Mouse (Mus musculus) midbrain, embryonic 14.5 days (tissue): Measurements from ENCODE around the gene Itga8. TPM values are rescaled to one million over a fixed set of nuclear protein-coding genes. Genes with fewer than 3 reads are reported as not detected.

Source experiments
- ATAC-seq: fragments of 200-750 bp; cut with Nextera tagmentation; 2 replicates; pipeline ENCODE4 v1.8.0; 2017; ENCODE audit warnings: moderate number of reproducible peaks, moderate library complexity; ENCODE audit not compliant: low FRiP score, low TSS enrichment
- DNase-seq: peaks from one replicate; pipeline ENCODE4 v3.0.0-alpha.2; 2015
- H3K27ac ChIP-seq: fragments of 300-500 bp; sonication (generic); replicated peaks from 2 replicates; pipeline ENCODE4 v1.5.1; 2014; ENCODE audit warnings: mild to moderate bottlenecking, low read depth, low read length, moderate library complexity
- H3K27me3 ChIP-seq: fragments of 300-500 bp; sonication (generic); 2 replicates; pipeline ENCODE4 v1.6.1; 2014; ENCODE audit warnings: low read length, control low read depth, mixed read lengths; ENCODE audit not compliant: control insufficient read depth, insufficient read depth
- H3K36me3 ChIP-seq: fragments of 300-500 bp; sonication (generic); 2 replicates; pipeline ENCODE4 v1.6.1; 2014; ENCODE audit warnings: low read length, control low read depth; ENCODE audit not compliant: control insufficient read depth, insufficient read depth
- H3K4me1 ChIP-seq: fragments of 300-500 bp; sonication (generic); 2 replicates; pipeline ENCODE4 v1.6.1; 2014; ENCODE audit warnings: mild to moderate bottlenecking, antibody characterized with exemption, low read length, control low read depth; ENCODE audit not compliant: control insufficient read depth, insufficient read depth
- H3K4me2 ChIP-seq: fragments of 300-500 bp; sonication (generic); 2 replicates; pipeline ENCODE4 v1.6.1; 2014; ENCODE audit warnings: mild to moderate bottlenecking, low read length, moderate library complexity
- H3K4me3 ChIP-seq: fragments of 300-500 bp; sonication (generic); replicated peaks from 2 replicates; pipeline ENCODE4 v1.5.1; 2014; ENCODE audit warnings: low read depth, low read length
- H3K9ac ChIP-seq: fragments of 300-500 bp; sonication (generic); replicated peaks from 2 replicates; pipeline ENCODE4 v1.6.1; 2014; ENCODE audit warnings: mild to moderate bottlenecking, low read length, moderate library complexity
- H3K9me3 ChIP-seq: fragments of 300-500 bp; sonication (generic); 2 replicates; pipeline ENCODE4 v1.6.1; 2016; ENCODE audit warnings: low read length, control low read depth, mixed read lengths; ENCODE audit not compliant: control insufficient read depth
- WGBS: fragments of 180-500 bp; shearing (Covaris S2); extraction: QIAGEN DNeasy Blood & Tissue Kit; methylation state at CpG from one replicate; pipeline ENCODE4 v1.1.7; 2014; 5-methylcytosine and 5-hydroxymethylcytosine counted together
- polyA plus RNA-seq: library from polyadenylated mRNA; unstranded; fragments of >200 nt; fragmentation: Nextera tagmentation; extraction: Ambion mirVana; gene quantifications from 2 replicates; pipeline ENCODE4 v1.2.1, GENCODE M21; 2014

Gene Itga8
- polyA plus RNA-seq, 1 experiment from 2014 or later = 2.1 TPM

- Histone ChIP-seq H3K36me3 (no peaks in the 10 kb centered on the region), H3K4me2 (no peak overlapping the region), H3K4me1 (no peaks in the 10 kb centered on the region), H3K9ac (no peak overlapping the region), H3K4me3 (no peak overlapping the region), H3K27ac (no peak overlapping the region), H3K9me3 (no peaks in the 10 kb centered on the region), H3K27me3 (no peaks in the 10 kb centered on the region)
- 91% methylated on average over 2 of the region's 2 CpGs for WGBS
- ATAC-seq = no peak
- DNase-seq = no peak
Observed at GRCm38 (mm10) chr2:12077266-12077891, 224.3 kb downstream of the Itga8 start.

DNA sequence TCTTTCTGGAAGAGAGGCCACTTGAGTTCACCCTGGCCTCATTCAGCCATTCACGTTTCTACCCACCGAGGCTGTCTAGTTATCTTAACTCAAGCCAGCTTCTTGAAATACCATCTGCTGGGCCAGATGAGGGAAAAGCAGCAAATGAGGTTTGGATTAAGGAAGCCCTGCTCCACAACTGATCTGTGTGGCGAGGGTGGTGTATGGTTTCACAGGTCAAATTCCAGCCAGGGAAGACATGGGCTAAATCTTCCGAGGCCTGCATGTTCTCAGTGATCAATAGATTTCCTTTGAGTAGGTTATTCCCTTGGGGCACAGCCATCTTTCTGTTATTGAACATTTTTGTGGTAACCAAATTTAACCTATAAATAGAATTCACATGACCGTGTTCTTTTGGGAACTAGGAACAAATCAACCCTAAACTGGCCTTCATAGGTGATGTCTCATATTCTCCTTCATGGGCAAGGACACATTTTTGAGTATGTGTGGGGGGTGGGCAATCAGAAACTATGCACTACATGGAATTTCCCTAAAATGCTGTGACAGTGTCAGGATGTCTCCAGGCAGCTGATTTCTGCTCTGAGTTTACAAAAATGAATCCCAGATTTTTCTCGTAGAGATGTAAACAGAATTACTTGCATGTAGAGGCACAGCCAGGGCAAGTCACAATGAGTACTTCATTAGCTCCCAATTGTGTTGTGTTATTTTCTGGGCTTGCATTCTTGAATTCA is 235.9 kb downstream of the Itga8 start:
- Histone ChIP-seq H3K4me2 (no peak overlapping the region), H3K27me3 (no peaks in the 10 kb centered on the region), H3K9ac (no peak overlapping the region), H3K27ac (no peak overlapping the region), H3K36me3 (no peaks in the 10 kb centered on the region), H3K9me3 (no peaks in the 10 kb centered on the region), H3K4me3 (no peak overlapping the region), H3K4me1 (no peaks in the 10 kb centered on the region)
- WGBS = 82% methylated on average over 6 of the region's 6 CpGs
- ATAC-seq (no peak), DNase-seq (no peak)

- Histone ChIP-seq H3K27ac (no peak overlapping the region), H3K4me1 (no peaks in the 10 kb centered on the region), H3K4me3 (no peak overlapping the region), H3K9ac (no peak overlapping the region), H3K4me2 (no peak overlapping the region), H3K36me3 (no peaks in the 10 kb centered on the region), H3K9me3 (no peaks in the 10 kb centered on the region), H3K27me3 (no peaks in the 10 kb centered on the region)
- DNase-seq = no peak
- 82% methylated on average over 5 of the region's 5 CpGs for WGBS
- ATAC-seq = no peak
Observed at GRCm38 (mm10) chr2:12060034-12060723, 241.5 kb downstream of the Itga8 start.

Other genes starting within 250 kb of the Itga8 start
- gene Mindy3, start 117.5 kb upstream of the Itga8 start, polyA plus RNA-seq = 53.2 and 56.7 TPM in 2 replicates